Mouse (Mus musculus): ENCODE data around the gene Pck1. TPM values are rescaled to one million over a fixed set of nuclear protein-coding genes. Genes with fewer than 3 reads are reported as not detected.

The Pck1 gene
- polyA plus RNA-seq, 1 experiment from 2014 or later = not detected

DNA sequence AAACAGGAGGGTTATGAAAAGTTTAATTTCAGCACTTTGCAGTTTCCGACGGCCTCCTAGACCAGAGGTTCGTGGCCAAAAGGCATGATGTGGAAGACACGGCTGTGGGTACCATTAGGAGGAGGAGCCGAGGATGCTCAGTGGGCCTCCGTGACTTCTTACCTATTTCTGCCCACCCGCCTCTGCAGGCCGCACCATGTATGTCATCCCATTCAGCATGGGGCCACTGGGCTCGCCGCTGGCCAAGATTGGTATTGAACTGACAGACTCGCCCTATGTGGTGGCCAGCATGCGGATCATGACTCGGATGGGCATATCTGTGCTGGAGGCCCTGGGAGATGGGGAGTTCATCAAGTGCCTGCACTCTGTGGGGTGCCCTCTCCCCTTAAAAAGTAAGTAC, 1.7 kb downstream of the Pck1 start:
- Histone ChIP-seq H3K4me3 (ENCODE audit: low read depth, low read length) (no peak overlapping the region), H3K9me3 (replicated peaks; ENCODE audit: control insufficient read depth, low read length) (no peaks in the 10 kb centered on the region), H3K4me1 (ENCODE audit: control insufficient read depth, insufficient read depth, low read length) (peaks cover 3% of the 10 kb centered on the region; the same call in 1 of the 2 replicates), H3K27me3 (ENCODE audit: control insufficient read depth, insufficient read depth, low read length) (no peaks in the 10 kb centered on the region), H3K4me2 (no peak overlapping the region), H3K36me3 (ENCODE audit: control insufficient read depth, insufficient read depth, low read length) (no peaks in the 10 kb centered on the region), H3K27ac (ENCODE audit: low read depth, low read length) (no peak overlapping the region), H3K9ac (ENCODE audit: low read depth, low read length) (no peak overlapping the region)
- WGBS (ENCODE audit: insufficient replicate concordance) = 85% methylated on average over 13 of the region's 13 CpGs
- no peak for ATAC-seq (replicated peaks; ENCODE audit: insufficient number of reproducible peaks, low FRiP score, low TSS enrichment)

DNA sequence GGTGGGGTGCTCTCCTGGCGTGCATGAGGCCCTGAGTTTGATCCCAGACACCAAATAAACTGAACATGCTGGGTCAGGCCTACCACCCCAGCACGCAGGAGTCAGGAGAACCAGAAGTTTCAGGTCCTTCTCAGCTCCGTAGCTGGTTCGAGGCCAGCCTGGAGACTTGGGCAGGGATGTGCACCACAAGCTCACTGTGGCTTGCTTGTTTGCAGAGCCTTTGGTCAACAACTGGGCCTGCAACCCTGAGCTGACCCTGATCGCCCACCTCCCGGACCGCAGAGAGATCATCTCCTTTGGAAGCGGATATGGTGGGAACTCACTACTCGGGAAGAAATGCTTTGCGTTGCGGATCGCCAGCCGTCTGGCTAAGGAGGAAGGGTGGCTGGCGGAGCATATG, 2.1 kb downstream of the Pck1 start:
- no peak for ATAC-seq (replicated peaks; ENCODE audit: insufficient number of reproducible peaks, low FRiP score, low TSS enrichment)
- WGBS (ENCODE audit: insufficient replicate concordance) = 86% methylated on average over 14 of the region's 14 CpGs
- Histone ChIP-seq H3K9me3 (replicated peaks; ENCODE audit: control insufficient read depth, low read length) (no peaks in the 10 kb centered on the region), H3K9ac (ENCODE audit: low read depth, low read length) (no peak overlapping the region), H3K4me1 (ENCODE audit: control insufficient read depth, insufficient read depth, low read length) (peaks cover 3% of the 10 kb centered on the region; the same call in 1 of the 2 replicates), H3K36me3 (ENCODE audit: control insufficient read depth, insufficient read depth, low read length) (no peaks in the 10 kb centered on the region), H3K27me3 (ENCODE audit: control insufficient read depth, insufficient read depth, low read length) (no peaks in the 10 kb centered on the region), H3K4me3 (ENCODE audit: low read depth, low read length) (no peak overlapping the region), H3K27ac (ENCODE audit: low read depth, low read length) (no peak overlapping the region), H3K4me2 (no peak overlapping the region)

DNA sequence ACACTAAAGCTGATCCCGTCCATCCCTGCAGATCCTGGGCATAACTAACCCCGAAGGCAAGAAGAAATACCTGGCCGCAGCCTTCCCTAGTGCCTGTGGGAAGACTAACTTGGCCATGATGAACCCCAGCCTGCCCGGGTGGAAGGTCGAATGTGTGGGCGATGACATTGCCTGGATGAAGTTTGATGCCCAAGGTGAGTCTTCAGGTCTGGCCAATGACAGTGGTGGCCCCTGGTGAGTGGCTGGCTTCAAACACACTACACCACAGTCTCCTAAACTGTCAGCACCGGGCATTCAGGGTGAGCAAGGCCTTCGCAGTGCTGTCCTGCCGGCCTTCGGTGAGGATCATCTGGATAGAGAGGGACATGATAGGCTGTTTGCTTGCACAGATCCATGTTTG, 3.1 kb downstream of the Pck1 start:
- H3K27me3 ChIP-seq (ENCODE audit: control insufficient read depth, insufficient read depth, low read length) = no peaks in the 10 kb centered on the region
- no peaks in the 10 kb centered on the region for H3K9me3 ChIP-seq (replicated peaks; ENCODE audit: control insufficient read depth, low read length)
- H3K4me1 ChIP-seq (ENCODE audit: control insufficient read depth, insufficient read depth, low read length) = peaks cover 3% of the 10 kb centered on the region; the same call in 1 of the 2 replicates
- H3K9ac ChIP-seq (ENCODE audit: low read depth, low read length) = no peak overlapping the region
- H3K4me3 ChIP-seq (ENCODE audit: low read depth, low read length) = no peak overlapping the region
- no peak for ATAC-seq (replicated peaks; ENCODE audit: insufficient number of reproducible peaks, low FRiP score, low TSS enrichment)
- no peak overlapping the region for H3K4me2 ChIP-seq
- H3K36me3 ChIP-seq (ENCODE audit: control insufficient read depth, insufficient read depth, low read length) = no peaks in the 10 kb centered on the region
- 90% methylated on average over 10 of the region's 10 CpGs for WGBS (ENCODE audit: insufficient replicate concordance)
- H3K27ac ChIP-seq (ENCODE audit: low read depth, low read length) = no peak overlapping the region

DNA sequence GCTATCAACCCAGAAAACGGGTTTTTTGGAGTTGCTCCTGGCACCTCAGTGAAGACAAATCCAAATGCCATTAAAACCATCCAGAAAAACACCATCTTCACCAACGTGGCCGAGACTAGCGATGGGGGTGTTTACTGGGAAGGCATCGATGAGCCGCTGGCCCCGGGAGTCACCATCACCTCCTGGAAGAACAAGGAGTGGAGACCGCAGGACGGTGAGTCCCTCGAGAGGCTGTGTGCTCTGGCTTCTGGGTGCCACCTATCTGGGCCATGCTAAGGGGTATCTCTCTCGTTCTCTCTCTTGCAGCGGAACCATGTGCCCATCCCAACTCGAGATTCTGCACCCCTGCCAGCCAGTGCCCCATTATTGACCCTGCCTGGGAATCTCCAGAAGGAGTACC, 4.1 kb downstream of the Pck1 start:
- WGBS (ENCODE audit: insufficient replicate concordance) = 83% methylated on average over 13 of the region's 13 CpGs

DNA sequence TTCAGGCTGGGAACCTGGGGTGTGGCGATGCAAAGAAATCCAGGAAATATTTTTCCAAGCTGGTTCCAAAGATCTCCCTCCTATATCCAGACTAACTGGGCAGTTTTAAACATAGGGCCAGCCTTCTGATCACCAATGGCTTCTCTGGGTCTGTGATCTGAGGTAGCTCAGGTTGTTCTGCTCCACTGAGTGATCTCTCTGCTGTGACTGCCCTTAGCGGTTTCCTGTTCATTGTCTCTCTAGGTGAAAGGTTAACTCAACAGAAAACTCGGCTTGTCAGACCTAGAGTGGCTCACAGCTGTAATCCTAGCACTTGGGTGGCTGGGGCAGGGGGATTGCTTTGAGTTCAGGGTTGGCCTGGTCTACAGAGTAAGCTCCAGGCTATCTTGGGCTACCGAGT, 4.5 kb downstream of the Pck1 start:
- Histone ChIP-seq H3K27ac (ENCODE audit: low read depth, low read length) (no peak overlapping the region), H3K9me3 (replicated peaks; ENCODE audit: control insufficient read depth, low read length) (no peaks in the 10 kb centered on the region), H3K4me3 (ENCODE audit: low read depth, low read length) (no peak overlapping the region), H3K4me2 (no peak overlapping the region), H3K36me3 (ENCODE audit: control insufficient read depth, insufficient read depth, low read length) (no peaks in the 10 kb centered on the region), H3K4me1 (ENCODE audit: control insufficient read depth, insufficient read depth, low read length) (peaks cover 3% of the 10 kb centered on the region; the same call in 1 of the 2 replicates), H3K27me3 (ENCODE audit: control insufficient read depth, insufficient read depth, low read length) (no peaks in the 10 kb centered on the region), H3K9ac (ENCODE audit: low read depth, low read length) (no peak overlapping the region)
- 56% methylated on average over 4 of the region's 4 CpGs for WGBS (ENCODE audit: insufficient replicate concordance)
- ATAC-seq (replicated peaks; ENCODE audit: insufficient number of reproducible peaks, low FRiP score, low TSS enrichment) = no peak

More for the DNA sequence above, 4.1 kb downstream of the Pck1 start:
- Histone ChIP-seq H3K9ac (ENCODE audit: low read depth, low read length) (no peak overlapping the region), H3K4me1 (ENCODE audit: control insufficient read depth, insufficient read depth, low read length) (peaks cover 3% of the 10 kb centered on the region; the same call in 1 of the 2 replicates), H3K27me3 (ENCODE audit: control insufficient read depth, insufficient read depth, low read length) (no peaks in the 10 kb centered on the region), H3K4me3 (ENCODE audit: low read depth, low read length) (no peak overlapping the region), H3K4me2 (no peak overlapping the region), H3K36me3 (ENCODE audit: control insufficient read depth, insufficient read depth, low read length) (no peaks in the 10 kb centered on the region), H3K9me3 (replicated peaks; ENCODE audit: control insufficient read depth, low read length) (no peaks in the 10 kb centered on the region), H3K27ac (ENCODE audit: low read depth, low read length) (no peak overlapping the region)
- ATAC-seq (replicated peaks; ENCODE audit: insufficient number of reproducible peaks, low FRiP score, low TSS enrichment) = no peak

DNA sequence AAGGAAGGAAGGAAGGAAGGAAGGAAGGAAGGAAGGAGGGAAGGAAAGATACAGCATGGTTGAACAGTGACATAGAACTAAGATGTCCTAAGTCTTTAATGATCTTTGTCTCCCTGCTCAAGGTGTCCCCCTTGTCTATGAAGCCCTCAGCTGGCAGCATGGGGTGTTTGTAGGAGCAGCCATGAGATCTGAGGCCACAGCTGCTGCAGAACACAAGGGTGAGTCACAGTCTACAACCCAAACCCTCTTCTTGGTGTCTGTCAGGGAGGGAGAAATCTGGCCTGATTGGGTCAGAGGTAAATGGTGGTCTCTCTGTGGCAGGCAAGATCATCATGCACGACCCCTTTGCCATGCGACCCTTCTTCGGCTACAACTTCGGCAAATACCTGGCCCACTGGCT, 5.0 kb downstream of the Pck1 start:
- Histone ChIP-seq H3K9ac (ENCODE audit: low read depth, low read length) (no peak overlapping the region), H3K27ac (ENCODE audit: low read depth, low read length) (no peak overlapping the region), H3K27me3 (ENCODE audit: control insufficient read depth, insufficient read depth, low read length) (no peaks in the 10 kb centered on the region), H3K4me1 (ENCODE audit: control insufficient read depth, insufficient read depth, low read length) (peaks cover 3% of the 10 kb centered on the region; the same call in 1 of the 2 replicates), H3K9me3 (replicated peaks; ENCODE audit: control insufficient read depth, low read length) (no peaks in the 10 kb centered on the region), H3K4me3 (ENCODE audit: low read depth, low read length) (no peak overlapping the region), H3K36me3 (ENCODE audit: control insufficient read depth, insufficient read depth, low read length) (no peaks in the 10 kb centered on the region), H3K4me2 (no peak overlapping the region)
- 89% methylated on average over 4 of the region's 4 CpGs for WGBS (ENCODE audit: insufficient replicate concordance)
- no peak for ATAC-seq (replicated peaks; ENCODE audit: insufficient number of reproducible peaks, low FRiP score, low TSS enrichment)

DNA sequence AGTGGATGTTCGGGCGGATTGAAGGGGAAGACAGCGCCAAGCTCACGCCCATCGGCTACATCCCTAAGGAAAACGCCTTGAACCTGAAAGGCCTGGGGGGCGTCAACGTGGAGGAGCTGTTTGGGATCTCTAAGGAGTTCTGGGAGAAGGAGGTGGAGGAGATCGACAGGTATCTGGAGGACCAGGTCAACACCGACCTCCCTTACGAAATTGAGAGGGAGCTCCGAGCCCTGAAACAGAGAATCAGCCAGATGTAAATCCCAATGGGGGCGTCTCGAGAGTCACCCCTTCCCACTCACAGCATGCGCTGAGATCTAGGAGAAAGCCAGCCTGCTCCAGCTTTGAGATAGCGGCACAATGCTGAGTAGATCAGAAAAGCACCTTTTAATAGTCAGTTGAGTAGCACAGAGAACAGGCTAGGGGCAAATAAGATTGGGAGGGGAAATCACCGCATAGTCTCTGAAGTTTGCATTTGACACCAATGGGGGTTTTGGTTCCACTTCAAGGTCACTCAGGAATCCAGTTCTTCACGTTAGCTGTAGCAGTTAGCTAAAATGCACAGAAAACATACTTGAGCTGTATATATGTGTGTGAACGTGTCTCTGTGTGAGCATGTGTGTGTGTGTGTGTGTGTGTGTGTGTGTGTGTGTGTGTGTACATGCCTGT, 5.7 kb downstream of the Pck1 start:
- no peaks in the 10 kb centered on the region for H3K4me1 ChIP-seq (ENCODE audit: control insufficient read depth, insufficient read depth, low read length)
- no peak overlapping the region for H3K27ac ChIP-seq (ENCODE audit: low read depth, low read length)
- H3K36me3 ChIP-seq (ENCODE audit: control insufficient read depth, insufficient read depth, low read length) = no peaks in the 10 kb centered on the region
- WGBS (ENCODE audit: insufficient replicate concordance) = 82% methylated on average over 19 of the region's 19 CpGs
- no peak for ATAC-seq (replicated peaks; ENCODE audit: insufficient number of reproducible peaks, low FRiP score, low TSS enrichment)
- H3K4me2 ChIP-seq = no peak overlapping the region
- H3K9me3 ChIP-seq (replicated peaks; ENCODE audit: control insufficient read depth, low read length) = no peaks in the 10 kb centered on the region
- no peak overlapping the region for H3K9ac ChIP-seq (ENCODE audit: low read depth, low read length)
- no peak overlapping the region for H3K4me3 ChIP-seq (ENCODE audit: low read depth, low read length)
- no peaks in the 10 kb centered on the region for H3K27me3 ChIP-seq (ENCODE audit: control insufficient read depth, insufficient read depth, low read length)

DNA sequence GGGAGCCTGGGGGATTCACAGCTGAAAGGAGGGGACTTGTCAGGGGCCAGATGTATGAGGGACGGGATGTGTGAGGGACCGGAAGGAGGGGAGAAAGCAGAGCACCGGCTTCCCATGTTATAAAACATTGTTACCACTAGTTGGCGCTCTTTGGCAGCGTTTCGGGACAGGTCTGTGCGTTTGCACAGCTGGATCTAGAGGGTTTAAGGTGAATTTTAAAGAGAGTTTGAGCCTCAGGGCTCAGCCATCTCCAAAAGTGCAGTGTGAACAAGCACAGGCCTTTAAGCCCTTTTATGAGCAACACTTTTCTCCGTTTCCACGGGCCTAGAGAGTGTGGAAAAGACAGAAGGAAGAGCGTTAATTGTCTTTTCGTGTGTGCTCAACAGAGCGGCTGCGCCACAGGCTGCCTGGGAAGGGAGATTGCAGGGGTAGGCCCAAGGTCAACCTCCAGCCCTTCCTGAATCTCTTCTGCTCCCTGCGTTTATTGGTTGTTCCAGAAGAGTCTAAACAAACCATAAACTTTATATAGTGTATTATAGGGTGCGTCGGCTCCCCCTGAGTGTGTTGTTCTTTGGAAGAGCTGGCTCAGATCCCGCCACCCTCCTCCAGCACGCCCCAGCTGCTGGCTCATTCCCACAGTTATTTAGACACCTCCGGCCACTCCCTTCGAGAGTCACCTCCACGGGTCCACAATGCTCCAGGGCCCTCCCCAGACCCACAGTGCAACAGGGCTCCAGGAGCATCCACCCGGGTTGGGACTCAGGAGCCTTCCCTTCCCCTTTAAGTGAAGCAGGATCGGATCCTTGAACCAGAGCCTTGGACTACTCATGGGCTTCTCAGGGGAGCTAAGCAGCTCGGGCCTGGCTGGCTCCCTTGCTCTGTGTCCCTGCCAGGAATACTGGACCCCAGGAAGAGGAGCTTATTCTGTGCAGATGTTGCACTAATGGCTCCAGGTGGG, 6.8 kb downstream of the Pck1 start:
- Histone ChIP-seq H3K36me3 (ENCODE audit: control insufficient read depth, insufficient read depth, low read length) (no peaks in the 10 kb centered on the region), H3K9ac (ENCODE audit: low read depth, low read length) (no peak overlapping the region), H3K27me3 (ENCODE audit: control insufficient read depth, insufficient read depth, low read length) (no peaks in the 10 kb centered on the region), H3K4me2 (no peak overlapping the region; the same call in 1 of the 2 replicates), H3K9me3 (replicated peaks; ENCODE audit: control insufficient read depth, low read length) (no peaks in the 10 kb centered on the region), H3K4me3 (ENCODE audit: low read depth, low read length) (no peak overlapping the region), H3K27ac (ENCODE audit: low read depth, low read length) (no peak overlapping the region), H3K4me1 (ENCODE audit: control insufficient read depth, insufficient read depth, low read length) (no peaks in the 10 kb centered on the region)
- peak; percentile 41; the same call in 1 of the 2 replicates for ATAC-seq (replicated peaks; ENCODE audit: insufficient number of reproducible peaks, low FRiP score, low TSS enrichment)
- 55% methylated on average over 24 of the region's 24 CpGs for WGBS (ENCODE audit: insufficient replicate concordance)

All from heart, embryonic 11.5 days (tissue).